Mouse (Mus musculus) stomach, embryonic 16.5 days (tissue): ENCODE data around the gene Gpc6. TPM values are rescaled to one million over a fixed set of nuclear protein-coding genes. Genes with fewer than 3 reads are reported as not detected.
A peak's percentile ranks its signal among the peaks of the same experiment; 100 is the strongest.

Experiments used
- ATAC-seq: fragments of 200-750 bp; cut with Nextera tagmentation; 2 replicates; pipeline ENCODE4 v1.8.0; 2017; ENCODE audit warnings: moderate number of reproducible peaks, moderate TSS enrichment; ENCODE audit not compliant: insufficient read depth, low FRiP score
- H3K27ac ChIP-seq: fragments of 300-500 bp; sonication (generic); 2 replicates; pipeline ENCODE4 v1.5.1; 2014; ENCODE audit warnings: low read length
- H3K27me3 ChIP-seq: fragments of 300-500 bp; sonication (generic); 2 replicates; pipeline ENCODE4 v1.6.1; 2014; ENCODE audit warnings: low read length, control low read depth, mixed read lengths; ENCODE audit not compliant: control insufficient read depth, insufficient read depth
- H3K36me3 ChIP-seq: fragments of 300-500 bp; sonication (generic); 2 replicates; pipeline ENCODE4 v1.6.1; 2014; ENCODE audit warnings: low read length; ENCODE audit not compliant: control insufficient read depth, insufficient read depth
- H3K4me1 ChIP-seq: fragments of 300-500 bp; sonication (generic); 2 replicates; pipeline ENCODE4 v1.6.1; 2014; ENCODE audit warnings: low read length, control low read depth, mixed read lengths; ENCODE audit not compliant: control insufficient read depth, insufficient read depth
- H3K4me2 ChIP-seq: fragments of 300-500 bp; sonication (generic); 2 replicates; pipeline ENCODE4 v1.6.1; 2014; ENCODE audit warnings: low read depth, low read length, mixed read lengths
- H3K4me3 ChIP-seq: fragments of 300-500 bp; sonication (generic); replicated peaks from 2 replicates; pipeline ENCODE4 v1.5.1; 2014; ENCODE audit warnings: mild to moderate bottlenecking, low read length
- H3K9ac ChIP-seq: fragments of 300-500 bp; sonication (generic); 2 replicates; pipeline ENCODE4 v1.6.1; 2014; ENCODE audit warnings: low read length
- H3K9me3 ChIP-seq: fragments of 300-500 bp; sonication (generic); replicated peaks from 2 replicates; pipeline ENCODE4 v1.6.1; 2016; ENCODE audit warnings: low read length, control low read depth; ENCODE audit not compliant: control insufficient read depth
- WGBS: fragments of 180-500 bp; shearing (Covaris S2); extraction: QIAGEN DNeasy Blood & Tissue Kit; methylation state at CpG from one replicate; pipeline ENCODE4 v1.1.7; 2014; 5-methylcytosine and 5-hydroxymethylcytosine counted together
- polyA plus RNA-seq: library from polyadenylated mRNA; unstranded; fragments of >200 nt; fragmentation: Nextera tagmentation; extraction: Ambion mirVana; gene quantifications from 2 replicates; pipeline ENCODE4 v1.2.1, GENCODE M21; 2015

The Gpc6 gene
- polyA plus RNA-seq = 43.2 and 46.7 TPM in 2 replicates

- peak within 1 kb of the TSS; percentile 67 for H3K4me3 ChIP-seq
- WGBS = under 1% methylated on average over 38 of the region's 38 CpGs
- H3K27ac ChIP-seq = peak within 1 kb of the TSS; percentile 92
- H3K9me3 ChIP-seq = no peaks in the 10 kb centered on the region
- no peaks in the 10 kb centered on the region for H3K36me3 ChIP-seq
- H3K27me3 ChIP-seq = no peaks in the 10 kb centered on the region
- H3K4me1 ChIP-seq = peaks cover 11% of the 10 kb centered on the region
- H3K9ac ChIP-seq = peak within 1 kb of the TSS; percentile 83
- peak; percentile 54 for ATAC-seq
- H3K4me2 ChIP-seq = peak within 1 kb of the TSS; percentile 63
Measured at GRCm38 (mm10) chr14:116924876-116925601, at the start of gene Gpc6. Gene Gpc6, plus strand, starts transcription at chr14:116925315.

GRCm38 (mm10) chr14:116882480-116883044, 42.6 kb upstream of the Gpc6 start:
- Histone ChIP-seq H3K36me3 (no peaks in the 10 kb centered on the region), H3K27me3 (no peaks in the 10 kb centered on the region), H3K9ac (no peak overlapping the region), H3K27ac (no peak overlapping the region), H3K4me2 (no peak overlapping the region), H3K4me3 (no peak overlapping the region), H3K4me1 (no peaks in the 10 kb centered on the region), H3K9me3 (no peaks in the 10 kb centered on the region)
- no peak for ATAC-seq
- WGBS = 74% methylated on average over 7 of the region's 7 CpGs

GRCm38 (mm10) chr14:116894316-116894715, 30.8 kb upstream of the Gpc6 start:
- Histone ChIP-seq H3K4me3 (no peak overlapping the region), H3K4me1 (no peaks in the 10 kb centered on the region), H3K27me3 (no peaks in the 10 kb centered on the region), H3K9ac (no peak overlapping the region), H3K4me2 (no peak overlapping the region), H3K27ac (no peak overlapping the region), H3K36me3 (no peaks in the 10 kb centered on the region), H3K9me3 (no peaks in the 10 kb centered on the region)
- 29% methylated on average over 3 of the region's 3 CpGs for WGBS
- ATAC-seq = no peak

GRCm38 (mm10) chr14:116897971-116898370, 27.1 kb upstream of the Gpc6 start:
- H3K27ac ChIP-seq = no peak overlapping the region
- no peaks in the 10 kb centered on the region for H3K36me3 ChIP-seq
- H3K4me3 ChIP-seq = no peak overlapping the region
- ATAC-seq = no peak
- H3K4me1 ChIP-seq = no peaks in the 10 kb centered on the region
- H3K9ac ChIP-seq = no peak overlapping the region
- 49% methylated on average over 1 of the region's 1 CpGs for WGBS
- no peak overlapping the region for H3K4me2 ChIP-seq
- H3K27me3 ChIP-seq = no peaks in the 10 kb centered on the region
- no peaks in the 10 kb centered on the region for H3K9me3 ChIP-seq

GRCm38 (mm10) chr14:116911768-116912167, 13.3 kb upstream of the Gpc6 start:
- 73% methylated on average over 1 of the region's 1 CpGs for WGBS
- H3K27me3 ChIP-seq = no peaks in the 10 kb centered on the region
- no peak for ATAC-seq
- no peak overlapping the region for H3K27ac ChIP-seq
- no peak overlapping the region for H3K4me3 ChIP-seq
- no peaks in the 10 kb centered on the region for H3K4me1 ChIP-seq
- H3K4me2 ChIP-seq = no peak overlapping the region
- no peaks in the 10 kb centered on the region for H3K36me3 ChIP-seq
- H3K9ac ChIP-seq = no peak overlapping the region
- no peaks in the 10 kb centered on the region for H3K9me3 ChIP-seq

GRCm38 (mm10) chr14:116916874-116917273, 8.2 kb upstream of the Gpc6 start:
- no peak overlapping the region for H3K27ac ChIP-seq
- no peak overlapping the region for H3K4me3 ChIP-seq
- WGBS = 45% methylated on average over 6 of the region's 6 CpGs

GRCm38 (mm10) chr14:116924266-116924665, 849 bp upstream of the Gpc6 start:
- H3K9ac ChIP-seq = no peak overlapping the region
- H3K4me1 ChIP-seq = peaks cover 10% of the 10 kb centered on the region
- H3K4me3 ChIP-seq = no peak overlapping the region
- H3K36me3 ChIP-seq = no peaks in the 10 kb centered on the region
- peak overlapping the region; percentile 63; the same call in 1 of the 2 replicates for H3K4me2 ChIP-seq
- H3K27ac ChIP-seq = no peak overlapping the region
- ATAC-seq = no peak
- H3K27me3 ChIP-seq = no peaks in the 10 kb centered on the region
- H3K9me3 ChIP-seq = no peaks in the 10 kb centered on the region
- WGBS = 61% methylated on average over 2 of the region's 2 CpGs

More at GRCm38 (mm10) chr14:116916874-116917273, 8.2 kb upstream of the Gpc6 start:
- no peak overlapping the region for H3K4me2 ChIP-seq
- no peaks in the 10 kb centered on the region for H3K27me3 ChIP-seq
- H3K9me3 ChIP-seq = no peaks in the 10 kb centered on the region
- H3K4me1 ChIP-seq = no peaks in the 10 kb centered on the region
- no peaks in the 10 kb centered on the region for H3K36me3 ChIP-seq
- no peak overlapping the region for H3K9ac ChIP-seq
- ATAC-seq = no peak

- under 1% methylated on average over 58 of the region's 58 CpGs for WGBS
- Histone ChIP-seq H3K4me1 (peaks cover 11% of the 10 kb centered on the region), H3K36me3 (no peaks in the 10 kb centered on the region), H3K9ac (peak overlapping the region; percentile 83), H3K27me3 (no peaks in the 10 kb centered on the region), H3K4me3 (peak overlapping the region; percentile 67), H3K27ac (peak overlapping the region; percentile 92), H3K4me2 (peak overlapping the region; percentile 63), H3K9me3 (no peaks in the 10 kb centered on the region)
- peak; percentile 53 for ATAC-seq
Measured at GRCm38 (mm10) chr14:116925691-116926403, 732 bp downstream of the Gpc6 start.
